Mouse (Mus musculus): Measurements from ENCODE around the gene Gm26558. TPM values are rescaled to one million over a fixed set of nuclear protein-coding genes. Genes with fewer than 3 reads are reported as not detected.

Gene Gm26558
- polyA plus RNA-seq (2014; fragmentation: Illumina TruSeq; extraction: RNeasy Lipid Tissue Mini Kit (QIAGEN cat#74804); ENCODE audit: insufficient read depth, low read depth, low replicate concordance), result not detected

DNA sequence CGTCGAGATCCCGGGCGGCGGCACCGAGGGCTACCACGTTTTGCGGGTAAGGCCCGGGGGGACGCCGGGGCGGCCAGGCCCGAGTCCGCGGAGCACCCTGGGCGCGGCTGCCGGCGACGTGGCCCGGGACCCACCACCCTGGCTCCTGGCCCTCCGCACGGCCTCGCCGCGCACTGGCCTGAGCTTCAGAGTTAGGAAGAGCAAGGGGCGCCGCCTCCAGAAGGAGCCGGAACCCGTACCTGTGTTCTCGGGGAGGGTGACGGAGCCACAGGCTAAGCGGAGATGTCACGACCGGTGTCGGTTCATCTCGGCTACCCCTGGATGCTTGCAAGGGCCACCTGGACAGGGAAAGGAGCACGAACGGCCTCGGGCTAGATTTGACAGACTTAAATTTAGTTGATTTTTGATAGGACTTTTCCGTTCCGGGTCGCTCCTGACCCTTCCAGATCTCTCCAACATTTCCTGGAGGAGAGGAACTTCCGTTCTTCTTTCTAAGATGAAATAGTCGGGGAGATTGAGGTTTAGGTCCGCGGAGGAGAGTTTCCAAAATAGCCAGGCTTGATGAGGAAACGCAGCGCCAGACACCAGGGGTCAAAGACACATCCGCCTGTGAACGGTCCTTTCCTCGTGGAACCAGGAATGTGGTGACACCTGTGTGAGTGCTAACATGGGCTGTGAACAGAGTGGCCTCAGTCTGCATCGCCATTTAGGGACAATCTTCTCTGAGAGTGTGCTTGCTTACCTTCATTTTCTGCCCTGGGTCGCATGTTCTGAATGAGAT, at the start of gene Gm26558:
Gene Gm26558, minus strand, starts transcription at position 394 of the 781 bp plus-strand sequence.

DNA sequence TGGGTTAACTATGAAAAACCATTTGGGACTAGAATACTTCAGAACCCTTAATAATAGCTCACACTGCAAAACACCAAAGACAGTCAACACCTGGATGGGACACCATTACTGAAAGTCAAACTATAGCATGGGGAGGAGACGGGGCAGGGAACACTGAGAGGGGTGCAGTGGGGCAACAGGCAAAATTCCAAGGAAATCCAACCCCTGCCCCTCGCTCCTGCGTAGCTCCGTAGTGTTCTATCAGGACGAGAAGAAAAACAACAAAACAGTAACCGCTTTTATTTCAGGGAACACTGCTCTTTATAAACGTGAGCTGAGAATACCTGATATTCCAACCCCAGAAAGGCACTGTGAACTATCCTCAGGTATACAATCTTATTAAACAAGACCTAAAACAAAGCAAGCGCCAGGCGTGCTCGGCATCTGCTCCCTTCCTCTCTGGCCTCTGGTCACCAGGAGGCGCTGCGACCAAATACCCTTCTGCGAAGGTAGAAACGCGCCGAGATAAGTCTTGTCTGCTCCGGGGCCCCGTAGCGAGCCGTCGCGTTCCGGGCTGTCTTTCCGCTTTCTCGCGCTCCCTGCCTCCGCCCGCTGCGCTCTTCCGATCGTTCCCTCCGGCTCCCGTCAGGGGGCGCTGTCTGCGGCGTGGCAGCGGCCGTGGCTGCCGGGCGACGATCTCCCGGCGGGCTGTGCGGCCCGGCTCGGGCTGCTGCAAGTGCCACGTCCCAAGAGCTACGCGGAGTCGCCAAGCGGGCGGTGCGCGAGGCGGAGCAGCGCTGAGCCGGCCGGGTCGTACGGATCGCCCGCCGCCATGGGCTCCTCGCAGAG, 807 bp downstream of the Gm26558 start, which contains the start of gene Gorasp2:
Gene Gorasp2, plus strand, starts transcription at position 690 of the 828 bp plus-strand sequence.

Other genes starting within 250 kb of the Gm26558 start
- gene Sp5, start 187.2 kb downstream of the Gm26558 start, polyA plus RNA-seq (2014; fragmentation: Illumina TruSeq; extraction: RNeasy Lipid Tissue Mini Kit (QIAGEN cat#74804); ENCODE audit: insufficient read depth, low read depth, low replicate concordance), result 1.1 TPM
- gene Erich2, start 153.3 kb downstream of the Gm26558 start, polyA plus RNA-seq (2014; fragmentation: Illumina TruSeq; extraction: RNeasy Lipid Tissue Mini Kit (QIAGEN cat#74804); ENCODE audit: insufficient read depth, low read depth, low replicate concordance), result 10.8 TPM
- 0.63 TPM for gene Gad1, start 109.0 kb downstream of the Gm26558 start, polyA plus RNA-seq (2014; fragmentation: Illumina TruSeq; extraction: RNeasy Lipid Tissue Mini Kit (QIAGEN cat#74804); ENCODE audit: insufficient read depth, low read depth, low replicate concordance)
- 58.3 TPM for gene Gorasp2, start 532 bp downstream of the Gm26558 start, polyA plus RNA-seq (2014; fragmentation: Illumina TruSeq; extraction: RNeasy Lipid Tissue Mini Kit (QIAGEN cat#74804); ENCODE audit: insufficient read depth, low read depth, low replicate concordance)
- gene Tlk1, start 163.6 kb upstream of the Gm26558 start, polyA plus RNA-seq (2014; fragmentation: Illumina TruSeq; extraction: RNeasy Lipid Tissue Mini Kit (QIAGEN cat#74804); ENCODE audit: insufficient read depth, low read depth, low replicate concordance), result 20.0 TPM

Data from lung, adult 10 weeks (tissue).